Mouse (Mus musculus): ENCODE data around the gene Rps29.

Rps29 gene

GRCm38 (mm10) chr12:69158765-69159577, at the start of gene Rps29:
TSS of gene Rps29 (minus strand) at chr12:69159186.
- peak; percentile 97 to 98 for DNase-seq

GRCm38 (mm10) chr12:69208520-69208919, 49.5 kb upstream of the Rps29 start:
- DNase-seq, result no peak

GRCm38 (mm10) chr12:69207926-69208325, 48.9 kb upstream of the Rps29 start:
- DNase-seq, result no peak

- DNase-seq, result no peak
Measured at GRCm38 (mm10) chr12:69207396-69207795, 48.4 kb upstream of the Rps29 start.

- no peak for DNase-seq
Measured at GRCm38 (mm10) chr12:69204052-69204833, 45.3 kb upstream of the Rps29 start, which contains the start of gene Gm49384. TSS of gene Gm49384 (minus strand) at chr12:69204267.

- no peak for DNase-seq
Measured at GRCm38 (mm10) chr12:69198985-69199384, 40.0 kb upstream of the Rps29 start.

GRCm38 (mm10) chr12:69198164-69198535, 39.2 kb upstream of the Rps29 start, which contains the start of gene Dnaaf2:
TSS of gene Dnaaf2 (minus strand) at chr12:69198429.
- peak; percentile 55 to 56 for DNase-seq

GRCm38 (mm10) chr12:69197378-69198163, 38.6 kb upstream of the Rps29 start:
- DNase-seq, result peak; percentile 40 to 55

- peak; percentile 70 to 75 for DNase-seq
Measured at GRCm38 (mm10) chr12:69196444-69197377, 37.7 kb upstream of the Rps29 start, which contains the start of gene Gm49383. TSS of gene Gm49383 (minus strand) at chr12:69197104.

GRCm38 (mm10) chr12:69192637-69193036, 33.7 kb upstream of the Rps29 start:
- DNase-seq, result no peak

- no peak for DNase-seq
Measured at GRCm38 (mm10) chr12:69191396-69191795, 32.4 kb upstream of the Rps29 start.

GRCm38 (mm10) chr12:69190522-69190921, 31.5 kb upstream of the Rps29 start:
- DNase-seq, result no peak

- DNase-seq, result no peak
Measured at GRCm38 (mm10) chr12:69190074-69190473, 31.1 kb upstream of the Rps29 start.

- DNase-seq, result no peak
Measured at GRCm38 (mm10) chr12:69186811-69187471, 28.0 kb upstream of the Rps29 start.

GRCm38 (mm10) chr12:69185371-69185770, 26.4 kb upstream of the Rps29 start:
- DNase-seq, result no peak

GRCm38 (mm10) chr12:69184342-69185295, 25.6 kb upstream of the Rps29 start:
- peak in 1 of 2 experiments; percentile 61 for DNase-seq

- DNase-seq, result peak; percentile 99 to 100
Measured at GRCm38 (mm10) chr12:69183583-69184308, 24.8 kb upstream of the Rps29 start, which contains the start of the genes Rpl36al and Mgat2. TSS of gene Rpl36al (minus strand) at chr12:69184083. TSS of gene Mgat2 (plus strand) at chr12:69184157.

GRCm38 (mm10) chr12:69181800-69182199, 22.8 kb upstream of the Rps29 start:
- DNase-seq, result no peak

GRCm38 (mm10) chr12:69179371-69179770, 20.4 kb upstream of the Rps29 start:
- no peak for DNase-seq

Data from cerebellum, postnatal 36 days (tissue).